Mouse (Mus musculus): Measurements from ENCODE around the gene Olfr31.

Olfr31 gene

GRCm38 (mm10) chr14:14322528-14322927, at the start of gene Olfr31:
Gene Olfr31, plus strand, starts transcription at chr14:14322828.
- no peak for DNase-seq

- peak; percentile 25 for DNase-seq
These were observed 28.2 kb upstream of the Olfr31 start for GRCm38 (mm10) chr14:14294426-14294825.

- no peak for DNase-seq
These were observed 13.7 kb upstream of the Olfr31 start for GRCm38 (mm10) chr14:14308938-14309337.

GRCm38 (mm10) chr14:14309416-14309815, 13.2 kb upstream of the Olfr31 start:
- DNase-seq = no peak

GRCm38 (mm10) chr14:14345113-14345871, 22.7 kb downstream of the Olfr31 start:
- DNase-seq = peak; percentile 94

- DNase-seq = peak; percentile 76
These were observed 23.6 kb downstream of the Olfr31 start, which contains the start of gene Il3ra for GRCm38 (mm10) chr14:14345948-14346812. Gene Il3ra, plus strand, starts transcription at chr14:14346275.

GRCm38 (mm10) chr14:14346813-14347100, 24.1 kb downstream of the Olfr31 start:
- no peak for DNase-seq

- no peak for DNase-seq
These were observed 24.7 kb downstream of the Olfr31 start for GRCm38 (mm10) chr14:14347151-14347835.

GRCm38 (mm10) chr14:14347836-14348621, 25.4 kb downstream of the Olfr31 start:
- DNase-seq = no peak

- no peak for DNase-seq
These were observed 26.2 kb downstream of the Olfr31 start for GRCm38 (mm10) chr14:14348674-14349401.

GRCm38 (mm10) chr14:14349485-14350262, 27.0 kb downstream of the Olfr31 start:
- DNase-seq = no peak

GRCm38 (mm10) chr14:14350263-14351147, 27.9 kb downstream of the Olfr31 start:
- no peak for DNase-seq

- no peak for DNase-seq
These were observed 28.5 kb downstream of the Olfr31 start for GRCm38 (mm10) chr14:14351148-14351455.

- no peak for DNase-seq
These were observed 29.3 kb downstream of the Olfr31 start for GRCm38 (mm10) chr14:14351721-14352590.

- no peak for DNase-seq
These were observed 30.0 kb downstream of the Olfr31 start for GRCm38 (mm10) chr14:14352606-14353005.

GRCm38 (mm10) chr14:14353081-14353732, 30.6 kb downstream of the Olfr31 start:
- no peak for DNase-seq

GRCm38 (mm10) chr14:14353740-14354510, 31.3 kb downstream of the Olfr31 start:
- no peak for DNase-seq

All from lung, postnatal 14 days (tissue).